Mouse (Mus musculus): Measurements from ENCODE around the gene Cage1. TPM values are rescaled to one million over a fixed set of nuclear protein-coding genes. Genes with fewer than 3 reads are reported as not detected.

Gene Cage1
- total RNA-seq, 2 experiments from 2014 or later, result 0.62 to 0.98 TPM

GRCm38 (mm10) chr13:38015591-38015990, 21.3 kb downstream of the Cage1 start:
- ATAC-seq (replicated peaks; ENCODE audit: poor library complexity, severe bottlenecking), result no peak

DNA sequence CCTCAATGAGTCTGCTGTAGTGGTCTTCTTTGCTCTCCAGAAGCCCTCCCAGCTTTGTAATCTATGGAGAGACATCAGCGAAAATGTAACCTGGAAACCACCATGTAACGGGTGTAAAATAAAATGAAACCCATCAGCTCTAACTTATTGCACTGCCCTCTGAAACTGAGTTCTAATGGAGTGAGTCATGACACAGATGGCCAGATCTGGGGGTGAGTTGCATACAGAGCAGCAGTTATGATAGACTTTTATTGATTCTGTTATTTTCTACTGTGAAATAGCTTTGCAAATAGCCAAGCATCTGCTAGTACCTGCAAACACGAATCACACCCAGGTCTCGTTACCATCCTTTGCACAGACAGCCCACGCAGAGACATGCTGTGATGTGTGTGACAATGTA, 24.4 kb downstream of the Cage1 start:
- ATAC-seq (replicated peaks; ENCODE audit: poor library complexity, severe bottlenecking), result no peak

GRCm38 (mm10) chr13:38010444-38010910, 26.4 kb downstream of the Cage1 start:
- peak; percentile 86 for ATAC-seq (replicated peaks; ENCODE audit: poor library complexity, severe bottlenecking)

GRCm38 (mm10) chr13:38009721-38010408, 27.0 kb downstream of the Cage1 start:
- ATAC-seq (replicated peaks; ENCODE audit: poor library complexity, severe bottlenecking), result peak; percentile 94

DNA sequence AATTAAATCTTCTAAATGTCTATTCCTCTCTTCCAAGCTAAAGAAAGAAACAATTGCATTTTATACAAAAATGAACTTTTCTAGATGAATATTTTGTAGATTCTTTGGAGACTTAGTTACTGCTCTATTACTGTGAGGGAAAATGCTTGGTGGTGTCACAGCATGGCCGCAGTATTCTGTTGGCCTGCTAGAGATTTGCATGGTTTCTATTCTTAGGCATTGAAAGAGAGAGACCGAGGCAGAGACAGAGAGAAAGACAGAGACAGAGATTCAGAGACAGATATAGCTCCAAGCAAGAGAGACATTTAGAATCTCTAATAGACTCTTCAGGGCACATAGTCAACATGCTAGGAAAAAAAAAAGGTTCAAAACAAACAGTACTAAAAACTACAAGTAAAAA, 28.9 kb downstream of the Cage1 start:
- ATAC-seq (replicated peaks; ENCODE audit: poor library complexity, severe bottlenecking), result no peak

- no peak for ATAC-seq (replicated peaks; ENCODE audit: poor library complexity, severe bottlenecking)
Measured at GRCm38 (mm10) chr13:38002461-38002860, 34.4 kb downstream of the Cage1 start.

- ATAC-seq (replicated peaks; ENCODE audit: poor library complexity, severe bottlenecking), result no peak
Measured at GRCm38 (mm10) chr13:37999713-38000112, 37.2 kb downstream of the Cage1 start.

DNA sequence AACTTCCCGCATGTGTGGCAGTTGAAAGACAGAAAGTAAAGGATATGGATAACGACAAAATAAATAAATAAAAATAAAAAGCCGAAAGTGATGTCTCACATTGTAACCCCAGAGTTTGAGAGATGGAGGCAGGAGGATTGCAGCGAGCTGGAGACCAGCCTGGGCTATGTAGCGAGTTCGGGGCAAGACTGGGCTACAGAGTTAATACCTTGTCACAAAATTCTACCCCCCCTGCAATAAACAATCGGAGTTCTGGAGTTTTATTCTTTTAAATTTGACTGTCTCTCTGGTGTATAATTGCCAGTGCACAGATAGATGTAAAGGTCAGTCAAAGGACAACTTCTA, 42.5 kb downstream of the Cage1 start:
- peak; percentile 4; the same call in 1 of the 2 replicates for ATAC-seq (replicated peaks; ENCODE audit: poor library complexity, severe bottlenecking)

GRCm38 (mm10) chr13:37993704-37994404, 43.0 kb downstream of the Cage1 start, which contains the start of gene Ssr1:
TSS of gene Ssr1 (minus strand) at chr13:37994217.
- ATAC-seq (replicated peaks; ENCODE audit: poor library complexity, severe bottlenecking), result peak; percentile 90

DNA sequence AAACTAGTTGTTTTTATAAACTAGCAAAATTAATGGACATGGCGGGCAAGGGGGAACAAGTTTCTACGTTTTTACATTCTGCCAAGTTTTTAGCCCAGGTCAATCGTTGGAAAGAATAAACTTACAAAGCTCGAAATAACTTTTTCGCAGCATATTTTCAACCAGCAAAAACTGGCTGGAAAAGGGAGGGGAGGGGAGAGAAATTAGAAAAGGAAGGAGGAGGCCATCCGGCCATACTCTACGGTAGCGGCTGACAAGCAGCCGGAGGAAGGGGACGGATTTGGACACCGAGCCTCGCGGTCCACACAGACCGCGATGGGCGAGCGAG, 43.5 kb downstream of the Cage1 start:
- no peak; the same call in 1 of the 2 replicates for ATAC-seq (replicated peaks; ENCODE audit: poor library complexity, severe bottlenecking)

- peak; percentile 25; the same call in 1 of the 2 replicates for ATAC-seq (replicated peaks; ENCODE audit: poor library complexity, severe bottlenecking)
Measured at GRCm38 (mm10) chr13:37992638-37993371, 44.1 kb downstream of the Cage1 start.

DNA sequence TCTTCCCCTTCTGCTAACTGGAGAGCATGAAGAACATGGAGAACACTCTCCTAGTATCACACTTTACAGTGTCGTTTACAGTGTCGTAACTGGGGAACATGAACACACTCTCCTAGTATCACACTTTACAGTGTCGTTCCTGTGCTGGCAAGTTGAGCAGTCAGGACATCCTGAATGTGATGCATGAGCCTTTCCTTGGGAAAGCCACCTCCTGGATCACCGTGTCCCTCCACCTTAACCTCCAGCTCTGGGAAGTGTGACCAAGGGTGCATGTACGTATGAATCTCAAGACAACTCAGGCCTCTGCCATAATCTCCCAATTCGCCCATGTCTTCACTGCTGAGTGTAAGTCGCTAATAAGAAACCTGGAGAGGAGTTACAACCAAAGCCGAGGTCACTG, 47.2 kb downstream of the Cage1 start:
- no peak for ATAC-seq (replicated peaks; ENCODE audit: poor library complexity, severe bottlenecking)

DNA sequence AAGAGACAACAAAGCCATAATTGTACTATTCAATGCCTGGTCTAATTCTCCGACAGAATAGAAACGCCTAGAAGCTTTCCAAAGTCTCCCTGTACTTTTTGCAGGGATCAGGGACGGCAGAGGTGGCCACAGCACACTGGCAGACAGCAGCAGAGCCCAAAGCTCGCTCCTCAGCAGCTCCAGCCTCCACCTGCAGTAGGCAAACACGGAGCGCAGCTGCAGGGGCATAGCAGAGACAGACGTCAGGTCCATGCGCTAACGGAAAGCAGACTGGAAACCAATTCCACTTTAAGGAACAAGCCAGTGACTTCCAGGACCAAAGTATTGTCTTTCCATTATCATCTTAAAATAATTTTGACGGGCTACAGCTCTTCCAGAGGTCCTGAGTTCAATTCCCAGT, 50.7 kb downstream of the Cage1 start:
- ATAC-seq (replicated peaks; ENCODE audit: poor library complexity, severe bottlenecking), result no peak

DNA sequence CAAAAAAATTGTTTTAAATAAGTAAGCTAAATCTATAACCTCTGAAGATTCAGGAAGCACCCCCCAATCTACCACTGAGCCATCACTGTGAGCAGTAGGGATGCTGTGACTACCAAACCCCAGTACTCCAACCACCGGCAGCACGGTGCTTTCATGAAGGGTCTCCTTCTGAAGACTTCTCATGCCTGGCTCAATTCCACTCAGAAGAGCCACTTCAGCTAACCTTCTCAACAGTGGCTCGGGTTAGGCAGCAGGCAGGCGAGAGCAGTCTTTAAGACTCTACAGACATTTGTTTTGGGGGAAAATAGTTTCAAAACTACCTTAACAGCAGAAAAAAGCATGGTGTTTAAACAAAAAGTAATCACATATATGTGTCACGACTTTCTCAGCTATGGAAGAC, 55.8 kb downstream of the Cage1 start:
- no peak for ATAC-seq (replicated peaks; ENCODE audit: poor library complexity, severe bottlenecking)

GRCm38 (mm10) chr13:37980346-37980745, 56.5 kb downstream of the Cage1 start:
- ATAC-seq (replicated peaks; ENCODE audit: poor library complexity, severe bottlenecking), result no peak

DNA sequence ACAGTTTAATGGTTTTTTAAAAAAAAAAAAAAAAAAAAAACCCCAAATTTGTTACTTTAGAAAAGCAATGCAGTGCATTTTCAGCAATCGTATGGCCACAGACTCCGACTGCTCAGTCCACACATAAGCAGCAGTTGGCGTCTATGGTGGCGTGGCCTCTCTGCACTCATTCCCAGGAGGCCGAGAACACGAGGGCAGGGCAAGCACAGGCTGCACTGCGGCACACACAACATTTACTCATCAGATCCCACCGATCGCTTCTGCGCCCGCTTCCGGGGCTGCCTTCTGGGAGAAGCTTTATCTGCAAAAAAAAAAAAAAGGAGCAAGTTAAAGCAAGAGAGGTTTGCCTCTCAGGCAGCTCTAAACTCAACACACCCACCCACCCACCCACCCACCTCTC, 57.4 kb downstream of the Cage1 start:
- ATAC-seq (replicated peaks; ENCODE audit: poor library complexity, severe bottlenecking), result no peak

- no peak for ATAC-seq (replicated peaks; ENCODE audit: poor library complexity, severe bottlenecking)
Measured at GRCm38 (mm10) chr13:37974731-37975130, 62.1 kb downstream of the Cage1 start.

DNA sequence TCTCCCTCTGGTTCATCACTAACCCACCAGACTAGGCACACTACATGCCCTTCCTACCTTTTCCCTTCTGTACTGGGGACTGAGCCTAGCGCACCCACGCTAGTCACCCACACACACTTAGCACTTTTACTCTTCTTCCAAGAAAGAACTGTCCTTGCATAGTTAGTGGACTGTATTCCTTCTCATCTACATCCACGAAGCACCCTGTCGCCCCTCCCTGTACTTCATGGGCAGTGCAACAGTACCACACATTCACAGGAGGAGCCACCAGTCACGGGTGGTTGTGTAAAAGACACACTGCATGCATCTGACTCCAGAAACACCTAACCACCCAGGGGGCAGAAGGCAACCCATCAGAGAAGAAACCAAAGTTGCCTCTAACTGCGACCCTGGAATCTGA, 62.8 kb downstream of the Cage1 start:
- ATAC-seq (replicated peaks; ENCODE audit: poor library complexity, severe bottlenecking), result no peak

- peak; percentile 42 for ATAC-seq (replicated peaks; ENCODE audit: poor library complexity, severe bottlenecking)
Measured at GRCm38 (mm10) chr13:37970887-37971530, 65.9 kb downstream of the Cage1 start.

GRCm38 (mm10) chr13:37969988-37970387, 66.9 kb downstream of the Cage1 start:
- ATAC-seq (replicated peaks; ENCODE audit: poor library complexity, severe bottlenecking), result no peak

- peak; percentile 65 for ATAC-seq (replicated peaks; ENCODE audit: poor library complexity, severe bottlenecking)
Measured at GRCm38 (mm10) chr13:37969337-37969736, 67.5 kb downstream of the Cage1 start.
